Mouse (Mus musculus): ENCODE measurements at regions not wholly inside any gene's neighbourhood (a gene's known extent, or its start where the extent isn't known, plus 50 kb on each side); places are given as distances from the start of the nearest gene placed in this dataset.

GRCm38 (mm10) chrX:10770575-10770974 lies 55.8 kb downstream of the Mid1ip1 start:
- H3K36me3 ChIP-seq (ENCODE audit: control insufficient read depth, insufficient read depth), result no peaks in the 10 kb centered on the region
- H3ac ChIP-seq (ENCODE audit: control insufficient read depth, insufficient read length), result no peak overlapping the region
- H3K4me2 ChIP-seq (ENCODE audit: low read depth), result no peak overlapping the region
- TF ChIP-seq MYOD1 (IDR thresholded peaks at IDR 0.05; ENCODE audit: control insufficient read depth in 1 of 3, insufficient read length in 2 of 3, low read depth in 2 of 3) (no peak), E2F4 (IDR thresholded peaks at IDR 0.05; ENCODE audit: insufficient read depth) (no peak), TCF3 (IDR thresholded peaks at IDR 0.05; ENCODE audit: insufficient read length, low read depth) (no peak), POLR2A (IDR thresholded peaks at IDR 0.05; ENCODE audit: insufficient read length, low read depth) (no peak), MYOG (IDR thresholded peaks at IDR 0.05; ENCODE audit: control insufficient read depth in 1 of 3, insufficient read depth in 1 of 3, insufficient read length in 2 of 3, low read depth in 2 of 3) (no peak), CEBPB (IDR thresholded peaks at IDR 0.05; ENCODE audit: insufficient read depth, poor library complexity, severe bottlenecking) (no peak), MAX (IDR thresholded peaks at IDR 0.05; ENCODE audit: low read depth) (no peak), REST (IDR thresholded peaks at IDR 0.05; ENCODE audit: insufficient read depth, insufficient read length) (no peak), TCF12 (IDR thresholded peaks at IDR 0.05; ENCODE audit: insufficient read depth, poor library complexity, severe bottlenecking) (no peak), USF1 (IDR thresholded peaks at IDR 0.05; ENCODE audit: low read depth) (no peak), POLR2AphosphoS2 (IDR thresholded peaks at IDR 0.05; ENCODE audit: insufficient read length, low read depth) (no peak)
- no peaks in the 10 kb centered on the region for H3K27me3 ChIP-seq (ENCODE audit: control insufficient read depth, insufficient read depth, insufficient read length)
- H3K4me3 ChIP-seq, result no peak overlapping the region
- H3K79me2 ChIP-seq (ENCODE audit: control insufficient read depth, insufficient read depth), result no peaks in the 10 kb centered on the region

GRCm38 (mm10) chrX:10775714-10776515 lies 61.1 kb downstream of the Mid1ip1 start:
- H3K79me2 ChIP-seq (ENCODE audit: control insufficient read depth, insufficient read depth), result no peaks in the 10 kb centered on the region
- H3K4me2 ChIP-seq (ENCODE audit: low read depth), result no peak overlapping the region
- H3K36me3 ChIP-seq (ENCODE audit: control insufficient read depth, insufficient read depth), result no peaks in the 10 kb centered on the region
- no peak overlapping the region for H3K4me3 ChIP-seq
- no peak overlapping the region for H3ac ChIP-seq (ENCODE audit: control insufficient read depth, insufficient read length)
- no peaks in the 10 kb centered on the region for H3K27me3 ChIP-seq (ENCODE audit: control insufficient read depth, insufficient read depth, insufficient read length)
- TF ChIP-seq E2F4 (IDR thresholded peaks at IDR 0.05; ENCODE audit: insufficient read depth), result no peak
- no peak for TF ChIP-seq MAX (IDR thresholded peaks at IDR 0.05; ENCODE audit: low read depth)

- TF ChIP-seq USF1 (IDR thresholded peaks at IDR 0.05; ENCODE audit: low read depth), result no peak
- TF ChIP-seq E2F4 (IDR thresholded peaks at IDR 0.05; ENCODE audit: insufficient read depth), result no peak
- no peak for TF ChIP-seq POLR2A (IDR thresholded peaks at IDR 0.05; ENCODE audit: insufficient read length, low read depth)
- TF ChIP-seq MAX (IDR thresholded peaks at IDR 0.05; ENCODE audit: low read depth), result no peak
- no peak for TF ChIP-seq MYOD1 (IDR thresholded peaks at IDR 0.05; ENCODE audit: control insufficient read depth in 1 of 3, insufficient read length in 2 of 3, low read depth in 2 of 3)
- no peak for TF ChIP-seq CEBPB (IDR thresholded peaks at IDR 0.05; ENCODE audit: insufficient read depth, poor library complexity, severe bottlenecking)
- no peak for TF ChIP-seq TCF3 (IDR thresholded peaks at IDR 0.05; ENCODE audit: insufficient read length, low read depth)
- Histone ChIP-seq H3K4me2 (ENCODE audit: low read depth) (no peak overlapping the region), H3K36me3 (ENCODE audit: control insufficient read depth, insufficient read depth) (no peaks in the 10 kb centered on the region), H3K27me3 (ENCODE audit: control insufficient read depth, insufficient read depth, insufficient read length) (no peaks in the 10 kb centered on the region), H3K79me2 (ENCODE audit: control insufficient read depth, insufficient read depth) (no peaks in the 10 kb centered on the region), H3ac (ENCODE audit: control insufficient read depth, insufficient read length) (no peak overlapping the region), H3K4me3 (no peak overlapping the region)
Observed at GRCm38 (mm10) chrX:10776516-10776818, 61.7 kb downstream of the Mid1ip1 start.

GRCm38 (mm10) chrX:10778014-10778413 lies 63.2 kb downstream of the Mid1ip1 start:
- H3K79me2 ChIP-seq (ENCODE audit: control insufficient read depth, insufficient read depth), result no peaks in the 10 kb centered on the region
- H3K27me3 ChIP-seq (ENCODE audit: control insufficient read depth, insufficient read depth, insufficient read length), result no peaks in the 10 kb centered on the region
- H3K36me3 ChIP-seq (ENCODE audit: control insufficient read depth, insufficient read depth), result no peaks in the 10 kb centered on the region
- no peak for TF ChIP-seq SRF (IDR thresholded peaks at IDR 0.05; ENCODE audit: control insufficient read depth, insufficient read length, low read depth)
- no peak for TF ChIP-seq USF1 (IDR thresholded peaks at IDR 0.05; ENCODE audit: low read depth)
- no peak for TF ChIP-seq TCF3 (IDR thresholded peaks at IDR 0.05; ENCODE audit: insufficient read length, low read depth)
- no peak for TF ChIP-seq MYOG (IDR thresholded peaks at IDR 0.05; ENCODE audit: control insufficient read depth in 1 of 3, insufficient read depth in 1 of 3, insufficient read length in 2 of 3, low read depth in 2 of 3)
- TF ChIP-seq MYOD1 (IDR thresholded peaks at IDR 0.05; ENCODE audit: control insufficient read depth in 1 of 3, insufficient read length in 2 of 3, low read depth in 2 of 3), result no peak
- no peak for TF ChIP-seq CEBPB (IDR thresholded peaks at IDR 0.05; ENCODE audit: insufficient read depth, poor library complexity, severe bottlenecking)
- no peak for TF ChIP-seq REST (IDR thresholded peaks at IDR 0.05; ENCODE audit: insufficient read depth, insufficient read length)
- TF ChIP-seq MAX (IDR thresholded peaks at IDR 0.05; ENCODE audit: low read depth), result no peak
- TF ChIP-seq POLR2AphosphoS2 (IDR thresholded peaks at IDR 0.05; ENCODE audit: insufficient read length, low read depth), result no peak
- TF ChIP-seq TCF12 (IDR thresholded peaks at IDR 0.05; ENCODE audit: insufficient read depth, poor library complexity, severe bottlenecking), result no peak
- no peak for TF ChIP-seq POLR2A (IDR thresholded peaks at IDR 0.05; ENCODE audit: insufficient read length, low read depth)
- TF ChIP-seq E2F4 (IDR thresholded peaks at IDR 0.05; ENCODE audit: insufficient read depth), result no peak
- no peak overlapping the region for H3K4me2 ChIP-seq (ENCODE audit: low read depth)
- H3ac ChIP-seq (ENCODE audit: control insufficient read depth, insufficient read length), result no peak overlapping the region
- no peak overlapping the region for H3K4me3 ChIP-seq

GRCm38 (mm10) chrX:10786359-10786758 lies 71.5 kb downstream of the Mid1ip1 start:
- Histone ChIP-seq H3K4me3 (no peak overlapping the region), H3K79me2 (ENCODE audit: control insufficient read depth, insufficient read depth) (no peaks in the 10 kb centered on the region), H3K4me2 (ENCODE audit: low read depth) (no peak overlapping the region), H3K27me3 (ENCODE audit: control insufficient read depth, insufficient read depth, insufficient read length) (no peaks in the 10 kb centered on the region), H3K36me3 (ENCODE audit: control insufficient read depth, insufficient read depth) (no peaks in the 10 kb centered on the region), H3ac (ENCODE audit: control insufficient read depth, insufficient read length) (no peak overlapping the region)
- no peak for TF ChIP-seq MAX (IDR thresholded peaks at IDR 0.05; ENCODE audit: low read depth)
- no peak for TF ChIP-seq REST (IDR thresholded peaks at IDR 0.05; ENCODE audit: insufficient read depth, insufficient read length)
- TF ChIP-seq USF1 (IDR thresholded peaks at IDR 0.05; ENCODE audit: low read depth), result no peak
- TF ChIP-seq CEBPB (IDR thresholded peaks at IDR 0.05; ENCODE audit: insufficient read depth, poor library complexity, severe bottlenecking), result no peak
- no peak for TF ChIP-seq MYOD1 (IDR thresholded peaks at IDR 0.05; ENCODE audit: control insufficient read depth in 1 of 3, insufficient read length in 2 of 3, low read depth in 2 of 3)
- no peak for TF ChIP-seq E2F4 (IDR thresholded peaks at IDR 0.05; ENCODE audit: insufficient read depth)
- TF ChIP-seq TCF3 (IDR thresholded peaks at IDR 0.05; ENCODE audit: insufficient read length, low read depth), result no peak
- TF ChIP-seq POLR2AphosphoS2 (IDR thresholded peaks at IDR 0.05; ENCODE audit: insufficient read length, low read depth), result no peak

Measured in myocyte (in vitro differentiated cells).